Mouse (Mus musculus): ENCODE measurements at regions not wholly inside any gene's neighbourhood (a gene's known extent, or its start where the extent isn't known, plus 50 kb on each side); places are given as distances from the start of the nearest gene placed in this dataset.

GRCm38 (mm10) chr3:106962466-106962865 lies 73.5 kb upstream of the Kcna3 start:
- Histone ChIP-seq H3K36me3 (ENCODE audit: control insufficient read depth, insufficient read depth, low read length) (no peaks in the 10 kb centered on the region), H3K4me3 (ENCODE audit: low read depth, low read length) (no peak overlapping the region), H3K4me1 (ENCODE audit: control insufficient read depth, insufficient read depth, low read length) (no peaks in the 10 kb centered on the region), H3K27me3 (replicated peaks; ENCODE audit: control insufficient read depth, insufficient read depth, low read length) (no peaks in the 10 kb centered on the region), H3K9ac (ENCODE audit: low read depth, low read length) (no peak overlapping the region), H3K9me3 (ENCODE audit: control insufficient read depth, low read length) (no peaks in the 10 kb centered on the region), H3K4me2 (ENCODE audit: low read depth, low read length) (no peak overlapping the region), H3K27ac (replicated peaks; ENCODE audit: low read depth, low read length) (no peak overlapping the region)
- ATAC-seq (ENCODE audit: low read depth), result no peak
- WGBS, result 46% methylated on average over 2 of the region's 2 CpGs
- peak; percentile 23 for DNase-seq (ENCODE audit: low spot score)

GRCm38 (mm10) chr3:106966198-106966597 lies 69.8 kb upstream of the Kcna3 start:
- WGBS, result 58% methylated on average over 2 of the region's 2 CpGs
- H3K36me3 ChIP-seq (ENCODE audit: control insufficient read depth, insufficient read depth, low read length), result no peaks in the 10 kb centered on the region
- no peak overlapping the region for H3K4me3 ChIP-seq (ENCODE audit: low read depth, low read length)
- DNase-seq (ENCODE audit: low spot score) (no peak), ATAC-seq (ENCODE audit: low read depth) (no peak)
- H3K4me2 ChIP-seq (ENCODE audit: low read depth, low read length), result no peak overlapping the region
- H3K27ac ChIP-seq (replicated peaks; ENCODE audit: low read depth, low read length), result no peak overlapping the region
- no peaks in the 10 kb centered on the region for H3K4me1 ChIP-seq (ENCODE audit: control insufficient read depth, insufficient read depth, low read length)
- no peaks in the 10 kb centered on the region for H3K27me3 ChIP-seq (replicated peaks; ENCODE audit: control insufficient read depth, insufficient read depth, low read length)
- H3K9me3 ChIP-seq (ENCODE audit: control insufficient read depth, low read length), result no peaks in the 10 kb centered on the region
- H3K9ac ChIP-seq (ENCODE audit: low read depth, low read length), result no peak overlapping the region

DNA sequence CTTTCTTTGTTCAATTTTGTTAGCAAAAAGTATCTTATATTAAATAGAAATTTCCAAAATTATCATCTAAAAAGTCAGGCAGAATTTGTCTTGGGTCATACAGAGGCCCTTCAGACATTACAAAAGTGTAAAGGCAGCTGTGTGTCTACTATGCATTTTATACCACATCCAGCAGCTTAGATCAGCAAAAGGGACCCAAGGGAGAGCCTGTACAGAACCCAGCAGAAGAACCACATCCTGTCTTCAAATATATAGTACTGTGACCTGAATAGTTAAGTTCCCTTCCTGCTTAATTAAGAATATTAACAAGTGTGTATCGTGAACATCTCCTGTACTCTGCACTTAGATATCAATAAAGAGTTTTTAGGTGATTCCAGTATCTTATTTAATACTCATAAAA lies 68.5 kb upstream of the Kcna3 start:
- H3K9me3 ChIP-seq (ENCODE audit: control insufficient read depth, low read length), result no peaks in the 10 kb centered on the region
- WGBS, result 86% methylated on average over 1 of the region's 1 CpGs
- H3K4me3 ChIP-seq (ENCODE audit: low read depth, low read length), result no peak overlapping the region
- no peaks in the 10 kb centered on the region for H3K4me1 ChIP-seq (ENCODE audit: control insufficient read depth, insufficient read depth, low read length)
- no peak for DNase-seq (ENCODE audit: low spot score)
- no peaks in the 10 kb centered on the region for H3K27me3 ChIP-seq (replicated peaks; ENCODE audit: control insufficient read depth, insufficient read depth, low read length)
- no peak for ATAC-seq (ENCODE audit: low read depth)
- H3K9ac ChIP-seq (ENCODE audit: low read depth, low read length), result no peak overlapping the region
- H3K27ac ChIP-seq (replicated peaks; ENCODE audit: low read depth, low read length), result no peak overlapping the region
- no peaks in the 10 kb centered on the region for H3K36me3 ChIP-seq (ENCODE audit: control insufficient read depth, insufficient read depth, low read length)
- no peak overlapping the region for H3K4me2 ChIP-seq (ENCODE audit: low read depth, low read length)

DNA sequence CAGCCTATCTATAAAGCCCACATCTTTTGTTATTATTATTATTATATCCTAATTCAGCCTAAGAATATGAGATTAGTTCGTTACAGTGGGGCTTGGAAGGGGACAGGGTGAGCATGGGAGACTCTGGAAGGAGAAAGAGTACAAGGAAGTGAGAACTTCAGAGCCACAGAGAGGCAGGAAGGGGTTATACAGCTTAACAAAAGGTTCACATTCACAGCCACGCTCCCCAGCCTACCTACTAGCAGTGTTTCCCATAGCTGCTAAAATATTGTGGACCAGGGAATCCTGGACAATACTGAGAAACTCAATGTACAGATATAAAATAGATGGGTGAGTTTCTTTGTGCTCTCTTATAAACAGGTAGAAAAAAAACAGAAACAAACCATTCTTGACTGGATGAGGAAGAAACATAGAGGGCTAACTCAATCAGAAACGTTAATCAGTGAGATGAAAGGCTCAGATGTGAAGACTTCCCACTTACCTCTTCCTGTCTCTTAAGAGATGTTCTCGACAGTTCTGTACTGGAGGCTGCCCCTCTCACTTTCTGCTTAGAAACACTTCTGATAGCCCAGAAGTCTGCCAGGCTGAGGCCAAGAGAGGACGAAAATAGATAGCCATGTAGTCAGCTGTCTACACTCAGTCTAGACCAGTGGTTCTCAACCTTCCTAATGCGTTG lies 61.7 kb upstream of the Kcna3 start:
- Histone ChIP-seq H3K9me3 (ENCODE audit: control insufficient read depth, low read length) (no peaks in the 10 kb centered on the region), H3K4me3 (ENCODE audit: low read depth, low read length) (no peak overlapping the region), H3K9ac (ENCODE audit: low read depth, low read length) (no peak overlapping the region), H3K27ac (replicated peaks; ENCODE audit: low read depth, low read length) (no peak overlapping the region), H3K36me3 (ENCODE audit: control insufficient read depth, insufficient read depth, low read length) (no peaks in the 10 kb centered on the region), H3K4me2 (ENCODE audit: low read depth, low read length) (no peak overlapping the region), H3K27me3 (replicated peaks; ENCODE audit: control insufficient read depth, insufficient read depth, low read length) (no peaks in the 10 kb centered on the region), H3K4me1 (ENCODE audit: control insufficient read depth, insufficient read depth, low read length) (no peaks in the 10 kb centered on the region)
- 73% methylated on average over 6 of the region's 6 CpGs for WGBS
- ATAC-seq (ENCODE audit: low read depth) (no peak), DNase-seq (ENCODE audit: low spot score) (no peak)

- Histone ChIP-seq H3K36me3 (ENCODE audit: control insufficient read depth, insufficient read depth, low read length) (no peaks in the 10 kb centered on the region), H3K4me1 (ENCODE audit: control insufficient read depth, insufficient read depth, low read length) (no peaks in the 10 kb centered on the region), H3K27ac (replicated peaks; ENCODE audit: low read depth, low read length) (no peak overlapping the region), H3K9ac (ENCODE audit: low read depth, low read length) (no peak overlapping the region), H3K4me2 (ENCODE audit: low read depth, low read length) (no peak overlapping the region), H3K9me3 (ENCODE audit: control insufficient read depth, low read length) (no peaks in the 10 kb centered on the region), H3K4me3 (ENCODE audit: low read depth, low read length) (no peak overlapping the region), H3K27me3 (replicated peaks; ENCODE audit: control insufficient read depth, insufficient read depth, low read length) (no peaks in the 10 kb centered on the region)
- ATAC-seq (ENCODE audit: low read depth) (no peak), DNase-seq (ENCODE audit: low spot score) (no peak)
- 74% methylated on average over 6 of the region's 6 CpGs for WGBS
These were observed 57.2 kb upstream of the Kcna3 start for GRCm38 (mm10) chr3:106978728-106979127.

DNA sequence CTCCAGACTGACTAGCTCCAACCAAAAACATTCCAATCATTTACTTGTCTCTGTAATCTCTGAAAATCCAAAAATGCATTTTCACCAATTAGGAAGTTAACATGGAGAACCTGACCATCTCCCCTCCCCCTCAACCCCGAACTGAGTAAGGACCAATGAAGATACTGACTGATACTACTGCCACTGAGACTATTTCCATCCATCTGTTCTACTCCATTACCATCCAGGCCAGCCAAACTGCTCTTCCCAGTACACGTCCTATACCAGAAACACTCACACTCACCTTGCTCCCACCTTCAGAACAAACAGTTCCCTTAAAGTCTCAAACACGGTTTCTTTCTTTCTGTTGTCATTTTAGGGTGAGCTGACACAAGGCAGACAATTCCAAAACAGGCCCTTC lies 55.1 kb upstream of the Kcna3 start:
- H3K9ac ChIP-seq (ENCODE audit: low read depth, low read length), result no peak overlapping the region
- ATAC-seq (ENCODE audit: low read depth) (no peak), DNase-seq (ENCODE audit: low spot score) (no peak)
- no peaks in the 10 kb centered on the region for H3K36me3 ChIP-seq (ENCODE audit: control insufficient read depth, insufficient read depth, low read length)
- H3K4me3 ChIP-seq (ENCODE audit: low read depth, low read length), result no peak overlapping the region
- no peaks in the 10 kb centered on the region for H3K9me3 ChIP-seq (ENCODE audit: control insufficient read depth, low read length)
- 56% methylated on average over 3 of the region's 3 CpGs for WGBS
- H3K27ac ChIP-seq (replicated peaks; ENCODE audit: low read depth, low read length), result no peak overlapping the region
- H3K27me3 ChIP-seq (replicated peaks; ENCODE audit: control insufficient read depth, insufficient read depth, low read length), result no peaks in the 10 kb centered on the region
- no peak overlapping the region for H3K4me2 ChIP-seq (ENCODE audit: low read depth, low read length)
- H3K4me1 ChIP-seq (ENCODE audit: control insufficient read depth, insufficient read depth, low read length), result no peaks in the 10 kb centered on the region

DNA sequence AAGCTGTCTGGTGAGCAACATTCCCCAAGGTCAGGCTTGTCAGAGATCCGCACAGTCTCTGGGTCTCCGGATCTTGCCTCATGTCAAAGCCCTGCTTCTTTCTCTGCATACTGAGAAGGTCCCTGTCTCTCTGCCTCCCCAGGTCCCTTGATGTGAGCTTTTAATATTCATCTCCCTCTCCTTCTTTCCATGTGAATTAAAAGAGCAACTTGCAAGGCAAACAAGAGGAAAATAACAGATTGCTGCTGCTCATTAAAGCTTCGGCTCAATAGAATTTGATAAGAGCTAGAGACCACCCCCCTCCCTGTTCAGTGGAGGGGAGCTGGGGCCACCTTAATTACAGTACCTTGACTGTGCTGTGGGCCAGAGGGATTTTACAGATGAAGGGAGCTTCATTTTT lies 54.6 kb upstream of the Kcna3 start:
- ATAC-seq (ENCODE audit: low read depth) (no peak), DNase-seq (ENCODE audit: low spot score) (no peak)
- whole genome bisulfite sequencing, result 66% methylated on average over 3 of the region's 3 CpGs

DNA sequence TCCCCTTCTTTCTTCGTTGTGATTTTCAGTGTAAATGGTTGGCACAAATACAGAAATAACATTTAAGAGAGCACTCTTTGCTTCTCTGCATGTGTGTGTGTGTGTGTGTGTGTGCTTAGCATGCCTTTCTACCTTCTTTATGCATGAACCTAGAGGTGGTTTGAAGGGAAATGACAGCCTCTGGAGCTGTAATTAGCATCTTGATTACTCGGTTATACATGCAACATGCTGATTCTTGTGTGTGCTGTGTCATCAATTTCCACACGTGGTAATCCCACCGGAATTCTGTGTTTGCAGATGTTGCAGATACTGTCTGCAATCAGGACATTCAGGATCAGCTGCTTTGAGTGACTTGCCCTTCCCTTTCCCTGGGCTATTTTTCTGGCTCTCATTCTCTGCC lies 51.7 kb upstream of the Kcna3 start:
- no peak overlapping the region for H3K4me2 ChIP-seq (ENCODE audit: low read depth, low read length)
- H3K36me3 ChIP-seq (ENCODE audit: control insufficient read depth, insufficient read depth, low read length), result no peaks in the 10 kb centered on the region
- no peaks in the 10 kb centered on the region for H3K4me1 ChIP-seq (ENCODE audit: control insufficient read depth, insufficient read depth, low read length)
- H3K9me3 ChIP-seq (ENCODE audit: control insufficient read depth, low read length), result no peaks in the 10 kb centered on the region
- no peak overlapping the region for H3K27ac ChIP-seq (replicated peaks; ENCODE audit: low read depth, low read length)
- H3K27me3 ChIP-seq (replicated peaks; ENCODE audit: control insufficient read depth, insufficient read depth, low read length), result no peaks in the 10 kb centered on the region
- no peak for ATAC-seq (ENCODE audit: low read depth)
- DNase-seq (ENCODE audit: low spot score), result peak; percentile 14
- H3K9ac ChIP-seq (ENCODE audit: low read depth, low read length), result no peak overlapping the region
- 53% methylated on average over 4 of the region's 4 CpGs for WGBS
- H3K4me3 ChIP-seq (ENCODE audit: low read depth, low read length), result no peak overlapping the region

More for the DNA sequence above, 54.6 kb upstream of the Kcna3 start:
- Histone ChIP-seq H3K4me3 (ENCODE audit: low read depth, low read length) (no peak overlapping the region), H3K4me2 (ENCODE audit: low read depth, low read length) (no peak overlapping the region), H3K27ac (replicated peaks; ENCODE audit: low read depth, low read length) (no peak overlapping the region), H3K36me3 (ENCODE audit: control insufficient read depth, insufficient read depth, low read length) (no peaks in the 10 kb centered on the region), H3K9ac (ENCODE audit: low read depth, low read length) (no peak overlapping the region), H3K4me1 (ENCODE audit: control insufficient read depth, insufficient read depth, low read length) (no peaks in the 10 kb centered on the region), H3K27me3 (replicated peaks; ENCODE audit: control insufficient read depth, insufficient read depth, low read length) (no peaks in the 10 kb centered on the region), H3K9me3 (ENCODE audit: control insufficient read depth, low read length) (no peaks in the 10 kb centered on the region)

All from embryonic facial prominence, embryonic 14.5 days (tissue).